Mouse (Mus musculus): ENCODE measurements around the gene Slc19a1.

- no peak for TF ChIP-seq CTCF (IDR thresholded peaks at IDR 0.05; ENCODE audit: low read depth)
- TF ChIP-seq EP300 (optimal IDR thresholded peaks at IDR 0.05), result no peak
These were observed 3.4 kb downstream of the Slc19a1 start for GRCm38 (mm10) chr10:77035487-77035886.
